24 mouse cellular contexts compared by ENCODE assay signal in genomic region chr7:94504748-94505147, GRCm38 (mm10).
DNase-seq lines count a peak whose midpoint lies in the region; ATAC-seq lines count a peak whose summit lies in the region.
"Had no signal": no experiment of that assay in that cellular context is flagged by ENCODE, and none has a peak within 500 bp of the region (broad histone marks: within the 10 kb centered on the region; RNA-seq: fewer than 3 reads in every experiment).

No protein-coding gene starts in this region.

- ATAC-seq in embryonic facial prominence, embryonic 14.5 days (ENCODE audit: low read depth) = no peak
- no peak for ATAC-seq in midbrain, embryonic 11.5 days (ENCODE audit: low FRiP score)
- ATAC-seq in midbrain, embryonic 16.5 days = no peak
- ATAC-seq in frontal cortex, adult (ENCODE audit: low TSS enrichment) = no peak
- ATAC-seq: activated CD4-positive, CD25-positive, alpha-beta regulatory T cell, adult 4 months; forebrain, embryonic 15.5 days; intestine, postnatal 0 days had no signal

- 82% methylated on average over 1 of the region's 1 CpGs for WGBS in embryonic facial prominence, embryonic 14.5 days
- WGBS in embryonic facial prominence, embryonic 10.5 days = 79% methylated on average over 1 of the region's 1 CpGs
- WGBS in midbrain, embryonic 11.5 days = 48% methylated on average over 1 of the region's 1 CpGs
- WGBS in midbrain, embryonic 16.5 days = 21% methylated on average over 1 of the region's 1 CpGs

- no peaks in the 10 kb centered on the region for H3K36me3 ChIP-seq in embryonic facial prominence, embryonic 14.5 days (ENCODE audit: control insufficient read depth, insufficient read depth, low read length)
- H3K36me3 ChIP-seq in embryonic facial prominence, embryonic 10.5 days (replicated peaks) = no peaks in the 10 kb centered on the region
- H3K36me3 ChIP-seq in midbrain, embryonic 11.5 days (ENCODE audit: control insufficient read depth, insufficient read depth, low read length) = no peaks in the 10 kb centered on the region
- no peaks in the 10 kb centered on the region for H3K36me3 ChIP-seq in midbrain, embryonic 16.5 days (ENCODE audit: control insufficient read depth, insufficient read depth, low read length)
- H3K36me3 ChIP-seq: embryonic facial prominence, embryonic 12.5 days; forebrain, embryonic 15.5 days; G1E; hindbrain, embryonic 12.5 days; hindbrain, embryonic 15.5 days had no signal

- H3K4me1 ChIP-seq in embryonic facial prominence, embryonic 14.5 days (ENCODE audit: control insufficient read depth, insufficient read depth, low read length) = no peaks in the 10 kb centered on the region
- no peaks in the 10 kb centered on the region for H3K4me1 ChIP-seq in embryonic facial prominence, embryonic 10.5 days
- H3K4me1 ChIP-seq in midbrain, embryonic 11.5 days (ENCODE audit: control insufficient read depth, insufficient read depth, low read length) = no peaks in the 10 kb centered on the region
- H3K4me1 ChIP-seq in midbrain, embryonic 16.5 days (ENCODE audit: control insufficient read depth, insufficient read depth, low read length) = no peaks in the 10 kb centered on the region
- H3K4me1 ChIP-seq: embryonic facial prominence, embryonic 12.5 days; forebrain, embryonic 15.5 days; hindbrain, embryonic 12.5 days; hindbrain, embryonic 15.5 days had no signal

- no peak overlapping the region for H3K9ac ChIP-seq in embryonic facial prominence, embryonic 14.5 days (ENCODE audit: low read depth, low read length)
- no peak overlapping the region for H3K9ac ChIP-seq in midbrain, embryonic 11.5 days (ENCODE audit: low read length)
- no peak overlapping the region for H3K9ac ChIP-seq in midbrain, embryonic 16.5 days (ENCODE audit: low read depth, low read length)
- H3K9ac ChIP-seq: embryonic facial prominence, embryonic 12.5 days; forebrain, embryonic 15.5 days; hindbrain, embryonic 12.5 days; hindbrain, embryonic 15.5 days had no signal

- H3K27me3 ChIP-seq in embryonic facial prominence, embryonic 14.5 days (replicated peaks; ENCODE audit: control insufficient read depth, insufficient read depth, low read length) = no peaks in the 10 kb centered on the region
- no peaks in the 10 kb centered on the region for H3K27me3 ChIP-seq in embryonic facial prominence, embryonic 10.5 days (replicated peaks; ENCODE audit: low read depth, poor library complexity, severe bottlenecking)
- H3K27me3 ChIP-seq in midbrain, embryonic 11.5 days (ENCODE audit: control insufficient read depth, insufficient read depth, low read length) = no peaks in the 10 kb centered on the region
- no peaks in the 10 kb centered on the region for H3K27me3 ChIP-seq in midbrain, embryonic 16.5 days (ENCODE audit: control insufficient read depth, insufficient read depth, low read depth, low read length)
- H3K27me3 ChIP-seq: CH12.LX; embryonic facial prominence, embryonic 12.5 days; forebrain, embryonic 15.5 days; hindbrain, embryonic 12.5 days; hindbrain, embryonic 15.5 days had no signal

- no peak overlapping the region for H3K4me2 ChIP-seq in embryonic facial prominence, embryonic 14.5 days (ENCODE audit: low read depth, low read length)
- H3K4me2 ChIP-seq in midbrain, embryonic 11.5 days = no peak overlapping the region
- no peak overlapping the region for H3K4me2 ChIP-seq in midbrain, embryonic 16.5 days (ENCODE audit: low read length)
- H3K4me2 ChIP-seq: embryonic facial prominence, embryonic 12.5 days; forebrain, embryonic 15.5 days; heart, embryonic 11.5 days; hindbrain, embryonic 12.5 days; hindbrain, embryonic 15.5 days had no signal

- H3K9me3 ChIP-seq in embryonic facial prominence, embryonic 14.5 days (ENCODE audit: control insufficient read depth, low read length) = no peaks in the 10 kb centered on the region
- H3K9me3 ChIP-seq in embryonic facial prominence, embryonic 10.5 days = no peaks in the 10 kb centered on the region
- H3K9me3 ChIP-seq in midbrain, embryonic 11.5 days (ENCODE audit: control insufficient read depth, low read length) = no peaks in the 10 kb centered on the region
- no peaks in the 10 kb centered on the region for H3K9me3 ChIP-seq in midbrain, embryonic 16.5 days (replicated peaks; ENCODE audit: control insufficient read depth, low read length, poor library complexity, severe bottlenecking)
- H3K9me3 ChIP-seq: embryonic facial prominence, embryonic 12.5 days; forebrain, embryonic 15.5 days; G1E; hindbrain, embryonic 12.5 days; hindbrain, embryonic 15.5 days had no signal

- DNase-seq in embryonic facial prominence, embryonic 14.5 days (ENCODE audit: low spot score) = peak; percentile 5
- DNase-seq in embryonic facial prominence, embryonic 10.5 days (ENCODE audit: low spot score) = no peak
- peak; percentile 77 for DNase-seq in midbrain, embryonic 11.5 days (ENCODE audit: low spot score, missing footprints)
- DNase-seq in retina, postnatal 1 day = peak; percentile 74
- DNase-seq: adrenal gland, adult 8-10 months; adrenal gland, postnatal 25 days; cerebellum, adult 18-20 months; cerebellum, adult 9-10 months; cerebellum, postnatal 14 days; gastrocnemius, adult 2 months; gastrocnemius, postnatal 14 days; heart, adult 11 months had no signal

- no peak overlapping the region for H3K4me3 ChIP-seq in embryonic facial prominence, embryonic 14.5 days (ENCODE audit: low read depth, low read length)
- H3K4me3 ChIP-seq in embryonic facial prominence, embryonic 10.5 days = no peak overlapping the region
- H3K4me3 ChIP-seq in midbrain, embryonic 11.5 days (ENCODE audit: low read depth, low read length) = no peak overlapping the region
- no peak overlapping the region for H3K4me3 ChIP-seq in midbrain, embryonic 16.5 days (ENCODE audit: low read depth, low read length)
- H3K4me3 ChIP-seq: embryonic facial prominence, embryonic 12.5 days; erythroblast, embryonic 14.5 days; forebrain, embryonic 15.5 days; gastrocnemius, adult 2 months; hindbrain, embryonic 12.5 days; hindbrain, embryonic 15.5 days had no signal

- no peak overlapping the region for H3K27ac ChIP-seq in embryonic facial prominence, embryonic 14.5 days (replicated peaks; ENCODE audit: low read depth, low read length)
- H3K27ac ChIP-seq in embryonic facial prominence, embryonic 10.5 days (replicated peaks) = no peak overlapping the region
- no peak overlapping the region for H3K27ac ChIP-seq in midbrain, embryonic 11.5 days (ENCODE audit: low read depth, low read length)
- no peak overlapping the region for H3K27ac ChIP-seq in midbrain, embryonic 16.5 days (ENCODE audit: low read length)
- H3K27ac ChIP-seq: embryonic facial prominence, embryonic 12.5 days; forebrain, embryonic 15.5 days; gastrocnemius, adult 2 months; hindbrain, embryonic 12.5 days; hindbrain, embryonic 15.5 days had no signal
